ENCODE assay signal across 8 mouse cellular contexts in genomic region chr12:84995112-84995761, GRCm38 (mm10). TPM values are rescaled to one million over a fixed set of nuclear protein-coding genes. Genes with fewer than 3 reads are reported as not detected.
A peak's percentile ranks its signal among the peaks of the same experiment; 100 is the strongest.
DNase-seq lines count a peak whose midpoint lies in the region; ATAC-seq lines count a peak whose summit lies in the region.

No protein-coding gene starts in this region.

- peak overlapping the region; percentile 95 for H3K4me2 ChIP-seq in heart, embryonic 13.5 days
- H3K4me2 ChIP-seq in forebrain, embryonic 15.5 days (replicated peaks), result peak overlapping the region; percentile 89
- peak overlapping the region; percentile 98 for H3K4me2 ChIP-seq in liver, embryonic 16.5 days (ENCODE audit: low read depth, low read length)

- peaks cover 3% of the 10 kb centered on the region; the same call in 1 of the 2 replicates for H3K9me3 ChIP-seq in heart, embryonic 13.5 days
- H3K9me3 ChIP-seq in forebrain, embryonic 15.5 days, result no peaks in the 10 kb centered on the region
- H3K9me3 ChIP-seq in liver, embryonic 16.5 days (replicated peaks; ENCODE audit: control insufficient read depth, low read length), result no peaks in the 10 kb centered on the region; the same call in 1 of the 2 replicates

- no peak overlapping the region for H3K27ac ChIP-seq in heart, embryonic 13.5 days (replicated peaks)
- H3K27ac ChIP-seq in forebrain, embryonic 15.5 days (replicated peaks), result peak overlapping the region; percentile 59
- H3K27ac ChIP-seq in liver, embryonic 16.5 days (ENCODE audit: low read length), result 0 out of 2 replicates have a peak overlapping the region, but pooled peaks have one; percentile 25

- WGBS in heart, embryonic 13.5 days, result 90% methylated on average over 9 of the region's 9 CpGs
- WGBS in forebrain, embryonic 15.5 days, result 94% methylated on average over 9 of the region's 9 CpGs
- WGBS in liver, embryonic 16.5 days (ENCODE audit: insufficient replicate concordance), result 91% methylated on average over 9 of the region's 9 CpGs

- intact Hi-C loops in heart, postnatal 25 days (cut with DNase I), result loop anchor here (10.0 kb wide), 1 partner anchor 380 kb away; the partner anchor contains the start of gene Abcd4
- intact Hi-C loops in left cerebral cortex, postnatal 36 days (cut with DNase I), result no loop called here

- H3K4me1 ChIP-seq in heart, embryonic 13.5 days, result peaks cover 29% of the 10 kb centered on the region
- H3K4me1 ChIP-seq in forebrain, embryonic 15.5 days, result peaks cover 28% of the 10 kb centered on the region
- H3K4me1 ChIP-seq in liver, embryonic 16.5 days (ENCODE audit: control insufficient read depth, low read depth, low read length), result peaks cover 27% of the 10 kb centered on the region

- no peak for ATAC-seq in heart, embryonic 13.5 days (ENCODE audit: extremely low read depth, insufficient number of reproducible peaks, low FRiP score, low TSS enrichment)
- no peak for ATAC-seq in forebrain, embryonic 15.5 days (replicated peaks)
- no peak for ATAC-seq in liver, embryonic 16.5 days (ENCODE audit: low read depth)
- no peak for ATAC-seq in activated CD4-positive, CD25-positive, alpha-beta regulatory T cell, adult 4 months

- no peak for DNase-seq in heart, postnatal 25 days (ENCODE audit: low spot score)
- peak; percentile 13 for DNase-seq in MN1 (ENCODE audit: low spot score)
- no peak for DNase-seq in layer of hippocampus, postnatal 10 days (ENCODE audit: low spot score in 2 of 2)
- DNase-seq in left cerebral cortex, postnatal 36 days (ENCODE audit: low spot score in 2 of 2), result no peak

- peak overlapping the region; percentile 65 for H3K9ac ChIP-seq in heart, embryonic 13.5 days
- H3K9ac ChIP-seq in forebrain, embryonic 15.5 days (replicated peaks), result 0 out of 2 replicates have a peak overlapping the region, but pooled peaks have one; percentile 12
- no peak overlapping the region; the same call in 1 of the 2 replicates for H3K9ac ChIP-seq in liver, embryonic 16.5 days (ENCODE audit: low read depth, low read length)

- H3K27me3 ChIP-seq in heart, embryonic 13.5 days (replicated peaks), result no peaks in the 10 kb centered on the region
- H3K27me3 ChIP-seq in forebrain, embryonic 15.5 days, result no peaks in the 10 kb centered on the region
- H3K27me3 ChIP-seq in liver, embryonic 16.5 days (ENCODE audit: control insufficient read depth, insufficient read depth, low read depth, low read length), result no peaks in the 10 kb centered on the region

- H3K36me3 ChIP-seq in heart, embryonic 13.5 days, result peaks cover 4% of the 10 kb centered on the region; the same call in 1 of the 2 replicates
- no peaks in the 10 kb centered on the region for H3K36me3 ChIP-seq in forebrain, embryonic 15.5 days
- H3K36me3 ChIP-seq in liver, embryonic 16.5 days (ENCODE audit: control insufficient read depth, insufficient read depth), result no peaks in the 10 kb centered on the region

- H3K4me3 ChIP-seq in heart, embryonic 13.5 days, result peak overlapping the region; percentile 76
- peak overlapping the region; percentile 98 for H3K4me3 ChIP-seq in forebrain, embryonic 15.5 days
- H3K4me3 ChIP-seq in liver, embryonic 16.5 days (ENCODE audit: low read depth, low read length), result peak overlapping the region; percentile 81; the same call in 1 of the 2 replicates

RNA-seq across cellular contexts. Expression of gene Ylpm1, which starts 0.9 kb away (rescaled TPM):
- polyA plus RNA-seq in heart, embryonic 13.5 days (2015; fragmentation: Nextera tagmentation; extraction: Ambion mirVana), result 17.1 and 18.3 TPM in 2 replicates
- total RNA-seq in heart, postnatal 25 days (2021), result 10 to 100 TPM; 26.6 to 26.7 TPM
- 37.3 and 39.8 TPM in 2 replicates for polyA plus RNA-seq in forebrain, embryonic 15.5 days (2015; fragmentation: Nextera tagmentation; extraction: Ambion mirVana)
- polyA plus RNA-seq in liver, embryonic 16.5 days (2015; fragmentation: Nextera tagmentation; extraction: Ambion mirVana), result 5.8 and 6.5 TPM in 2 replicates
- polyA plus RNA-seq in activated CD4-positive, CD25-positive, alpha-beta regulatory T cell, adult 4 months (2017; shearing (Covaris generic)), result 10 to 100 TPM; 33.4 to 36.1 TPM
- total RNA-seq in layer of hippocampus, postnatal 10 days (2021), result 100 to 1,000 TPM; 120 to 131 TPM
- total RNA-seq in left cerebral cortex, postnatal 36 days (2021), result 100 to 1,000 TPM in 1 of 2 experiments, 10 to 100 TPM in 1; 94.2 to 141 TPM

RNA-seq across cellular contexts. Expression of gene Arel1, which starts 24.5 kb away (rescaled TPM):
- 9.3 and 10.1 TPM in 2 replicates for polyA plus RNA-seq in heart, embryonic 13.5 days (2015; fragmentation: Nextera tagmentation; extraction: Ambion mirVana)
- 10 to 100 TPM; 37.2 to 38.5 TPM for total RNA-seq in heart, postnatal 25 days (2021)
- polyA plus RNA-seq in forebrain, embryonic 15.5 days (2015; fragmentation: Nextera tagmentation; extraction: Ambion mirVana), result 34.9 and 35.5 TPM in 2 replicates
- polyA plus RNA-seq in liver, embryonic 16.5 days (2015; fragmentation: Nextera tagmentation; extraction: Ambion mirVana), result 15.1 and 16.5 TPM in 2 replicates
- 10 to 100 TPM; 24.9 to 31.0 TPM for polyA plus RNA-seq in activated CD4-positive, CD25-positive, alpha-beta regulatory T cell, adult 4 months (2017; shearing (Covaris generic))
- total RNA-seq in layer of hippocampus, postnatal 10 days (2021), result 10 to 100 TPM; 79.5 to 91.8 TPM
- total RNA-seq in left cerebral cortex, postnatal 36 days (2021), result 100 to 1,000 TPM in 1 of 2 experiments, 10 to 100 TPM in 1; 96.2 to 112 TPM

RNA-seq across cellular contexts. Expression of gene Fcf1, which starts 24.5 kb away (rescaled TPM):
- polyA plus RNA-seq in heart, embryonic 13.5 days (2015; fragmentation: Nextera tagmentation; extraction: Ambion mirVana), result 82.5 and 91.4 TPM in 2 replicates
- 10 to 100 TPM; 28.4 to 34.6 TPM for total RNA-seq in heart, postnatal 25 days (2021)
- polyA plus RNA-seq in forebrain, embryonic 15.5 days (2015; fragmentation: Nextera tagmentation; extraction: Ambion mirVana), result 117 and 118 TPM in 2 replicates
- 71.0 and 75.4 TPM in 2 replicates for polyA plus RNA-seq in liver, embryonic 16.5 days (2015; fragmentation: Nextera tagmentation; extraction: Ambion mirVana)
- 100 to 1,000 TPM; 196 to 212 TPM for polyA plus RNA-seq in activated CD4-positive, CD25-positive, alpha-beta regulatory T cell, adult 4 months (2017; shearing (Covaris generic))
- total RNA-seq in layer of hippocampus, postnatal 10 days (2021), result 10 to 100 TPM; 33.8 to 34.9 TPM
- 10 to 100 TPM; 30.1 to 34.3 TPM for total RNA-seq in left cerebral cortex, postnatal 36 days (2021)
